Mouse (Mus musculus) kidney, postnatal 0 days (tissue): Measurements from ENCODE around the gene H2-T22. TPM values are rescaled to one million over a fixed set of nuclear protein-coding genes. Genes with fewer than 3 reads are reported as not detected.
"Not testable (repeated sequence)": the region's sequence is repeated elsewhere in the genome, so short reads cannot be mapped to it uniquely, and the experiment has no call there.

Experiments used
- ATAC-seq: fragments of 200-750 bp; cut with Nextera tagmentation; replicated peaks from 2 replicates; pipeline ENCODE4 v1.8.0; 2017; ENCODE audit warnings: low read depth, moderate number of reproducible peaks, moderate TSS enrichment, moderate library complexity; ENCODE audit not compliant: low FRiP score
- DNase-seq: peaks from one replicate; pipeline ENCODE4 v3.0.0-alpha.2; 2016; ENCODE audit warnings: low spot score
- H3K27ac ChIP-seq: fragments of 300-500 bp; sonication (generic); 2 replicates; pipeline ENCODE4 v1.5.1; 2014; ENCODE audit warnings: mild to moderate bottlenecking
- H3K27me3 ChIP-seq: fragments of 300-500 bp; sonication (generic); 2 replicates; pipeline ENCODE4 v1.6.1; 2014; ENCODE audit warnings: low read length, mixed read lengths; ENCODE audit not compliant: insufficient read depth
- H3K36me3 ChIP-seq: fragments of 300-500 bp; sonication (generic); 2 replicates; pipeline ENCODE4 v1.6.1; 2014; ENCODE audit warnings: low read length, mixed read lengths; ENCODE audit not compliant: insufficient read depth
- H3K4me1 ChIP-seq: fragments of 300-500 bp; sonication (generic); replicated peaks from 2 replicates; pipeline ENCODE4 v1.6.1; 2014; ENCODE audit warnings: antibody characterized with exemption, low read length, mixed read lengths; ENCODE audit not compliant: insufficient read depth
- H3K4me2 ChIP-seq: fragments of 300-500 bp; sonication (generic); 2 replicates; pipeline ENCODE4 v1.6.1; 2014; ENCODE audit warnings: mild to moderate bottlenecking, low read length, moderate library complexity, mixed read lengths
- H3K4me3 ChIP-seq: fragments of 300-500 bp; sonication (generic); replicated peaks from 2 replicates; pipeline ENCODE4 v1.5.1; 2014; ENCODE audit warnings: low read depth, low read length
- H3K9ac ChIP-seq: fragments of 300-500 bp; sonication (generic); 2 replicates; pipeline ENCODE4 v1.6.1; 2014; ENCODE audit warnings: low read depth, low read length
- H3K9me3 ChIP-seq: fragments of 300-500 bp; sonication (generic); replicated peaks from 2 replicates; pipeline ENCODE4 v1.6.1; 2016; ENCODE audit warnings: low read length, inconsistent platforms, mixed read lengths
- CTCF ChIP-seq: IDR thresholded peaks from 2 replicates; pipeline ENCODE4 v1.5.1; 2016; ENCODE audit warnings: antibody characterized with exemption, low read depth, mild to moderate bottlenecking, moderate library complexity
- WGBS: fragments of 180-500 bp; shearing (Covaris S2); extraction: QIAGEN DNeasy Blood & Tissue Kit; methylation state at CpG from one replicate; pipeline ENCODE4 v1.1.7; 2014; 5-methylcytosine and 5-hydroxymethylcytosine counted together
- polyA plus RNA-seq: library from polyadenylated mRNA; unstranded; fragments of >200 nt; fragmentation: Nextera tagmentation; extraction: Ambion mirVana; gene quantifications from 2 replicates; pipeline ENCODE4 v1.2.1, GENCODE M21; 2015

Gene H2-T22
- polyA plus RNA-seq, 1 experiment from 2014 or later = 16.4 TPM

GRCm38 (mm10) chr17:36014977-36015376 is 27.6 kb downstream of the H2-T22 start:
- no peak overlapping the region for H3K9ac ChIP-seq
- no peak overlapping the region for H3K4me2 ChIP-seq
- peaks cover 3% of the 10 kb centered on the region; the same call in 1 of the 2 replicates for H3K36me3 ChIP-seq
- no peak overlapping the region for H3K27ac ChIP-seq
- ATAC-seq (no peak), DNase-seq (no peak)
- no peak overlapping the region for H3K4me3 ChIP-seq
- no peaks in the 10 kb centered on the region for H3K9me3 ChIP-seq
- no peaks in the 10 kb centered on the region for H3K27me3 ChIP-seq
- no peak for TF ChIP-seq CTCF
- H3K4me1 ChIP-seq = no peaks in the 10 kb centered on the region
- WGBS = 94% methylated on average over 5 of the region's 5 CpGs

- H3K4me1 ChIP-seq, H3K4me2 ChIP-seq, H3K27ac ChIP-seq, H3K27me3 ChIP-seq, H3K9ac ChIP-seq, H3K4me3 ChIP-seq, H3K36me3 ChIP-seq, H3K9me3 ChIP-seq, DNase-seq, ATAC-seq: not testable (repeated sequence)
- 90% methylated on average over 7 of the region's 7 CpGs for WGBS
Observed at GRCm38 (mm10) chr17:36004409-36004808, 38.1 kb downstream of the H2-T22 start.

- no peak for TF ChIP-seq CTCF
- WGBS = 90% methylated on average over 7 of the region's 7 CpGs
Observed at GRCm38 (mm10) chr17:36003331-36003730, 39.2 kb downstream of the H2-T22 start.

GRCm38 (mm10) chr17:36001966-36002365 is 40.6 kb downstream of the H2-T22 start:
- no peak for TF ChIP-seq CTCF
- no peaks in the 10 kb centered on the region for H3K4me1 ChIP-seq
- no peak for DNase-seq
- WGBS = 91% methylated on average over 6 of the region's 6 CpGs
- no peak overlapping the region for H3K9ac ChIP-seq
- no peak overlapping the region for H3K4me3 ChIP-seq
- no peaks in the 10 kb centered on the region for H3K36me3 ChIP-seq
- H3K9me3 ChIP-seq = no peaks in the 10 kb centered on the region
- H3K4me2 ChIP-seq = no peak overlapping the region
- no peak overlapping the region for H3K27ac ChIP-seq
- no peaks in the 10 kb centered on the region for H3K27me3 ChIP-seq
- no peak for ATAC-seq

More at GRCm38 (mm10) chr17:36003331-36003730, 39.2 kb downstream of the H2-T22 start:
- H3K9ac ChIP-seq = no peak overlapping the region
- H3K27me3 ChIP-seq = no peaks in the 10 kb centered on the region
- DNase-seq (no peak), ATAC-seq (no peak)
- H3K4me3 ChIP-seq = no peak overlapping the region
- H3K4me2 ChIP-seq = no peak overlapping the region
- no peaks in the 10 kb centered on the region for H3K36me3 ChIP-seq
- H3K9me3 ChIP-seq = no peaks in the 10 kb centered on the region
- no peaks in the 10 kb centered on the region for H3K4me1 ChIP-seq
- H3K27ac ChIP-seq = no peak overlapping the region

GRCm38 (mm10) chr17:36001121-36001897 is 41.2 kb downstream of the H2-T22 start:
- no peak for DNase-seq
- Histone ChIP-seq H3K27ac (no peak overlapping the region), H3K27me3 (no peaks in the 10 kb centered on the region), H3K4me3 (no peak overlapping the region), H3K9ac (no peak overlapping the region), H3K4me1 (no peaks in the 10 kb centered on the region), H3K4me2 (no peak overlapping the region), H3K36me3 (no peaks in the 10 kb centered on the region), H3K9me3 (no peaks in the 10 kb centered on the region)
- TF ChIP-seq CTCF = no peak
- no peak for ATAC-seq
- 85% methylated on average over 12 of the region's 12 CpGs for WGBS

GRCm38 (mm10) chr17:36000349-36000748 is 42.2 kb downstream of the H2-T22 start:
- Histone ChIP-seq H3K9me3 (no peaks in the 10 kb centered on the region), H3K4me3 (no peak overlapping the region), H3K27me3 (no peaks in the 10 kb centered on the region), H3K27ac (no peak overlapping the region), H3K9ac (no peak overlapping the region), H3K36me3 (no peaks in the 10 kb centered on the region), H3K4me1 (no peaks in the 10 kb centered on the region), H3K4me2 (no peak overlapping the region)
- WGBS = 65% methylated on average over 4 of the region's 4 CpGs
- ATAC-seq (no peak), DNase-seq (no peak)
- TF ChIP-seq CTCF = no peak

GRCm38 (mm10) chr17:35999356-35999755 is 43.2 kb downstream of the H2-T22 start:
- no peaks in the 10 kb centered on the region for H3K4me1 ChIP-seq
- WGBS = 78% methylated on average over 7 of the region's 7 CpGs
- H3K36me3 ChIP-seq = no peaks in the 10 kb centered on the region
- ATAC-seq = no peak
- H3K27me3 ChIP-seq = no peaks in the 10 kb centered on the region
- H3K4me2 ChIP-seq = no peak overlapping the region
- no peak overlapping the region for H3K27ac ChIP-seq
- no peak for TF ChIP-seq CTCF
- DNase-seq = no peak
- no peaks in the 10 kb centered on the region for H3K9me3 ChIP-seq
- H3K9ac ChIP-seq = no peak overlapping the region
- H3K4me3 ChIP-seq = no peak overlapping the region
